ENCODE assay signal across 8 mouse cellular contexts in the genomic region with DNA sequence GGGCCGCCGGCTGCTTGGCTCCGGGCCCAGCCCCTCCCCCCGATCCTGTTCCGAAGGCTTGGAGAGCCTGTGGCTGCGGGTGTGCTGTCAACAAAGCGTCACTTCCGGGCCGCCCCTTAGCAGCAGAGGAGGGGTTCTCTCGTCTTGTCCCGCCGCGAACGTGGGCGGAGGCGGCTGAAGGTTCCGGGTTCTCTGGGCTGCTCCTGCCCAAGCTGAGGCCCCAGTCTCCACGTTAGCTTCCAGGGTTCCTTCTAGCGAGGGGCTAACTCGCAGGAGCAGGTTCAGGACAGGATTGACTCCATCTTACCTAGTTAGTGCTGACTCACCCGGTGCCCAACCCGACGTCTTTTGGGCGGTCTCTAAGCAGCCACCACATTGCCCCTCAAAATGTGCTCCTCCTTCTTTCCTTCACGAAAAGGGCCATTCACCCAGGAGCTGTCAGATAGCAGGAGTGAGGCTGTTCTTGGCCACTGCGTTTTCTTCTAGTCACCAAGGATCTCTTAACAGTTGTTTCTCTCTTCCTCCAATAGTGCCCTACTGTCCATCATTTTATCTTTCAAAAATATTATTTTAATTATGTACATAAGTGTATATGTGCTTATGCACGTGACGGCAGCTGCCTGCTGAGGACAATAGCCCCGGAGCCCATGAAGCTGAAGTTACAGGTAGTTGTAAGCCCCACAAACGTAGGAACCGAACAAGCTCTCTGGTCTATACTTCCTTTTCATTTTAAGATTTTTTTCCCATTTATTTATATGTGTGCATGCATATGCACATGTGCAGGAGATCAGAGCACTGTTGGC. TPM values are rescaled to one million over a fixed set of nuclear protein-coding genes. Genes with fewer than 3 reads are reported as not detected.
A peak's percentile ranks its signal among the peaks of the same experiment; 100 is the strongest.
DNase-seq lines count a peak whose midpoint lies in the region; ATAC-seq and TF ChIP-seq lines count a peak whose summit lies in the region.

Gene Zer1 (minus strand): TSS at position 114 of the 803 bp plus-strand sequence.

- no peak for TF ChIP-seq CTCF in midbrain, postnatal 0 days (IDR thresholded peaks at IDR 0.05)

- peak within 1 kb of the TSS; percentile 87 for H3K9ac ChIP-seq in embryonic facial prominence, embryonic 14.5 days (ENCODE audit: low read depth, low read length)
- peak within 1 kb of the TSS; percentile 89 for H3K9ac ChIP-seq in limb, embryonic 14.5 days (ENCODE audit: low read depth, low read length, severe bottlenecking)
- H3K9ac ChIP-seq in midbrain, postnatal 0 days (replicated peaks; ENCODE audit: low read length, poor library complexity, severe bottlenecking) = peak within 1 kb of the TSS; percentile 95

- TF ChIP-seq POLR2A in limb, embryonic 14.5 days (IDR thresholded peaks at IDR 0.05; ENCODE audit: borderline replicate concordance, extremely low read depth, insufficient read depth, insufficient read length) = no peak; the same call in 1 of the 2 replicates

- 15% methylated on average over 17 of the region's 31 CpGs for WGBS in embryonic facial prominence, embryonic 14.5 days
- 10% methylated on average over 28 of the region's 31 CpGs for WGBS in limb, embryonic 14.5 days
- WGBS in midbrain, postnatal 0 days = 8% methylated on average over 31 of the region's 31 CpGs

- DNase-seq in 3T3-L1 (ENCODE audit: low read depth, low spot score) = peak; percentile 92
- peak; percentile 84 to 90 for DNase-seq in adrenal gland, postnatal 4 days (ENCODE audit: low spot score in 2 of 2)
- DNase-seq in embryonic facial prominence, embryonic 14.5 days (ENCODE audit: low spot score) = peak; percentile 97
- peak; percentile 97 for DNase-seq in heart, adult 8-10 months (ENCODE audit: low spot score)
- DNase-seq in kidney, adult 9 months = peak; percentile 97
- peak; percentile 94 for DNase-seq in limb, embryonic 14.5 days (ENCODE audit: low spot score)
- peak; percentile 97 for DNase-seq in midbrain, postnatal 0 days (ENCODE audit: low spot score)
- peak; percentile 85 to 91 for DNase-seq in spleen, postnatal 14 days (ENCODE audit: low spot score in 2 of 2)

- no peaks in the 10 kb centered on the region for H3K27me3 ChIP-seq in embryonic facial prominence, embryonic 14.5 days (replicated peaks; ENCODE audit: control insufficient read depth, insufficient read depth, low read length)
- H3K27me3 ChIP-seq in limb, embryonic 14.5 days (ENCODE audit: control insufficient read depth, insufficient read depth, low read length) = no peaks in the 10 kb centered on the region
- H3K27me3 ChIP-seq in midbrain, postnatal 0 days (ENCODE audit: insufficient read depth, low read length) = no peaks in the 10 kb centered on the region

- H3K27ac ChIP-seq in embryonic facial prominence, embryonic 14.5 days (replicated peaks; ENCODE audit: low read depth, low read length) = peak within 1 kb of the TSS; percentile 63
- H3K27ac ChIP-seq in limb, embryonic 14.5 days (replicated peaks; ENCODE audit: low read depth, low read length) = peak within 1 kb of the TSS; percentile 91
- peak within 1 kb of the TSS; percentile 88 for H3K27ac ChIP-seq in midbrain, postnatal 0 days (ENCODE audit: low read depth, low read length)

- H3K4me3 ChIP-seq in embryonic facial prominence, embryonic 14.5 days (ENCODE audit: low read depth, low read length) = peak within 1 kb of the TSS; percentile 80
- H3K4me3 ChIP-seq in limb, embryonic 14.5 days (replicated peaks; ENCODE audit: low read length) = peak within 1 kb of the TSS; percentile 83
- peak within 1 kb of the TSS; percentile 82 for H3K4me3 ChIP-seq in midbrain, postnatal 0 days (ENCODE audit: low read depth, low read length)

- H3K9me3 ChIP-seq in embryonic facial prominence, embryonic 14.5 days (ENCODE audit: control insufficient read depth, low read length) = no peaks in the 10 kb centered on the region
- no peaks in the 10 kb centered on the region for H3K9me3 ChIP-seq in limb, embryonic 14.5 days (ENCODE audit: control insufficient read depth, low read length)
- no peaks in the 10 kb centered on the region for H3K9me3 ChIP-seq in midbrain, postnatal 0 days (ENCODE audit: low read length)

- H3K4me1 ChIP-seq in embryonic facial prominence, embryonic 14.5 days (ENCODE audit: control insufficient read depth, insufficient read depth, low read length) = peaks cover 13% of the 10 kb centered on the region
- peaks cover 13% of the 10 kb centered on the region; the same call in 1 of the 2 replicates for H3K4me1 ChIP-seq in limb, embryonic 14.5 days (ENCODE audit: control insufficient read depth, insufficient read depth, low read length)
- peaks cover 6% of the 10 kb centered on the region for H3K4me1 ChIP-seq in midbrain, postnatal 0 days (ENCODE audit: insufficient read depth, low read length)

- H3K36me3 ChIP-seq in embryonic facial prominence, embryonic 14.5 days (ENCODE audit: control insufficient read depth, insufficient read depth, low read length) = no peaks in the 10 kb centered on the region; the same call in 1 of the 2 replicates
- peaks cover 14% of the 10 kb centered on the region for H3K36me3 ChIP-seq in limb, embryonic 14.5 days (ENCODE audit: control insufficient read depth, insufficient read depth, low read length)
- 0 out of 2 replicates have a peak, but pooled peaks cover 5% of the 10 kb centered on the region for H3K36me3 ChIP-seq in midbrain, postnatal 0 days (ENCODE audit: insufficient read depth, low read length)

- peak; percentile 98 for ATAC-seq in embryonic facial prominence, embryonic 14.5 days (ENCODE audit: low read depth)
- peak; percentile 97 for ATAC-seq in limb, embryonic 14.5 days (ENCODE audit: low FRiP score, low read depth)
- peak; percentile 94 for ATAC-seq in midbrain, postnatal 0 days (ENCODE audit: low FRiP score)

- H3K4me2 ChIP-seq in embryonic facial prominence, embryonic 14.5 days (ENCODE audit: low read depth, low read length) = peak within 1 kb of the TSS; percentile 82
- H3K4me2 ChIP-seq in limb, embryonic 14.5 days (replicated peaks; ENCODE audit: low read depth, low read length, severe bottlenecking) = peak within 1 kb of the TSS; percentile 91
- H3K4me2 ChIP-seq in midbrain, postnatal 0 days (ENCODE audit: low read depth, low read length, poor library complexity, severe bottlenecking) = peak within 1 kb of the TSS; percentile 75

RNA-seq across cellular contexts. Expression of gene Zer1, which starts in this region (rescaled TPM):
- 10 to 100 TPM; 55.4 to 56.2 TPM for total RNA-seq in adrenal gland, postnatal 4 days (2021)
- 7.9 and 8.3 TPM in 2 replicates for polyA plus RNA-seq in embryonic facial prominence, embryonic 14.5 days (2014; fragmentation: Nextera tagmentation; extraction: Ambion mirVana)
- total RNA-seq in heart, adult 8-10 months (2022) = 10 to 100 TPM; 24.9 to 27.6 (median 25.8) TPM
- polyA plus RNA-seq in limb, embryonic 14.5 days (2012; rRNA removed) = 60.3 and 79.9 TPM in 2 replicates
- polyA plus RNA-seq in limb, embryonic 14.5 days (2014; fragmentation: Nextera tagmentation; extraction: Ambion mirVana) = 9.7 and 11.0 TPM in 2 replicates
- total RNA-seq in midbrain, postnatal 0 days (2014; rRNA removed) = 88.2 and 93.2 TPM in 2 replicates
- polyA plus RNA-seq in midbrain, postnatal 0 days (2015; fragmentation: Nextera tagmentation; extraction: Ambion mirVana) = 12.3 and 14.7 TPM in 2 replicates

Comparison
In these comparisons a context has a peak if more than half of its experiments do, and no peak if none do; other contexts are left out.
1. Peak in every context shown above with its lines: DNase-seq, ATAC-seq, H3K4me3 ChIP-seq and H3K27ac ChIP-seq.